Mouse (Mus musculus): ENCODE measurements around the gene Crp. TPM values are rescaled to one million over a fixed set of nuclear protein-coding genes. Genes with fewer than 3 reads are reported as not detected.

Crp gene
- polyA plus RNA-seq, 1 experiment from 2014 or later: 0.21 TPM

DNA sequence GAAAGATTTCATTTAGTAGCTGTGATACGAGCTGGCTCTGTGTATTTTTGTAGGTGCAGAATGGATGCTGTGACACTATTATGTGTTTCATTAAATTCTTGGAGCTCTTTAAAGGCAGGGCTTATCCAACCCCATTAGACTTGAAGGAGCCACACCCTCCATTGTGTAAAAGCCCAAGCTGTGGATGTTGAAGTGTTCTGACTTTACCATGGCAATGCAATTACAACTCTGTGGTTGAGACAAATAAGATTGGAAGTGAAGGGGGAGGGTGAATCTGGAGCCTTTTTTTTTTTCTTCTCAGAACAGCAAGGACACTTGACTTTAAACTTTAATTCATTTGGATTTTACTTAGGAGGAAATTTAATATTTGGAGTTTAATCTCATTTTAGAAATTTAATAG, 13.9 kb upstream of the Crp start:
- Histone ChIP-seq H3K9me3 (no peaks in the 10 kb centered on the region), H3K4me1 (replicated peaks) (no peaks in the 10 kb centered on the region), H3K27ac (no peak overlapping the region), H3K36me3 (no peaks in the 10 kb centered on the region), H3K4me3 (no peak overlapping the region), H3K27me3 (ENCODE audit: insufficient read depth, poor library complexity, severe bottlenecking) (no peaks in the 10 kb centered on the region)
- WGBS: 78% methylated on average over 1 of the region's 1 CpGs
- no peak for DNase-seq (ENCODE audit: low spot score)

DNA sequence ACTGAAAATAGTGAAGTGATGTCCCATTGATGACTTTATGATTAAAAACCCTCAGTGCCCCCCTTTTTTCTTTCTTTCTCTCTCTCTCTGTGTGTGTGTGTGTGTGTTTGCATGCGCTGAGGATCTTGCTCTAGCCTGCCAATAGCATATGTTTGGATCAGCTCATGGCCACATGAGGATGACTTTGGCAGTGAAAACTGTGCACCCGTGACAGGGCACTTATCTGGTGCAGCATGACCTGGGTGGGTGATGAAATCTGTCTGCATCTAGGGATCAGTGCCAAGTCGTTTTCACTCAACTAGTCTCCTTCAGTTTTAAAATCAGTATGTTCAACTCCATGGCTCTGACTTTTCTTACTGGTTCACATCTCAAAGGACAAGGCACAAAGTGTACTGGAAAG, 12.7 kb upstream of the Crp start:
- Histone ChIP-seq H3K27me3 (ENCODE audit: insufficient read depth, poor library complexity, severe bottlenecking) (no peaks in the 10 kb centered on the region), H3K9me3 (no peaks in the 10 kb centered on the region), H3K27ac (no peak overlapping the region), H3K4me3 (no peak overlapping the region), H3K36me3 (no peaks in the 10 kb centered on the region), H3K4me1 (replicated peaks) (no peaks in the 10 kb centered on the region)
- WGBS: 80% methylated on average over 3 of the region's 3 CpGs
- DNase-seq (ENCODE audit: low spot score): no peak

- no peaks in the 10 kb centered on the region for H3K27me3 ChIP-seq (ENCODE audit: insufficient read depth, poor library complexity, severe bottlenecking)
- no peaks in the 10 kb centered on the region for H3K9me3 ChIP-seq
Observed at GRCm38 (mm10) chr1:172697422-172697821, 433 bp upstream of the Crp start.

DNA sequence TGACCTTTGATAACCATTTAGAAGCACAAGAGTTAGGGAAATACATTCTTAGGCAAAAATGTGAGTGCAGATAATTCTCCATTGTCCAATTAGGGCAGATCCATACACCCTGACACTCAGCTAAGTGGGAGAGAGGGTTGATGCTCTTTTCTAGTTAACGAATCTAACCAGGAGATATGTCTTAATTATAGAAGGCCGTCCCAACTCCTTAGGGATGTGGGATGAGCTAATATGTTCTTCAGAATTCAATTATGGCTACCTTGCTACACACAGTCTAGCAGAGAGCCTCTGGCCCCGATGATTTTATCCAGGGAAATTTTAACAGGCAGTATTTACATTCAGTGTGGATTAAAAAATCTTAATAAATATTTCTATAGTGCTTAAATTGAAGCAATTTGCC, 3.0 kb downstream of the Crp start:
- 85% methylated on average over 3 of the region's 3 CpGs for WGBS
- Histone ChIP-seq H3K36me3 (no peaks in the 10 kb centered on the region), H3K9me3 (no peaks in the 10 kb centered on the region), H3K27ac (no peak overlapping the region), H3K4me3 (no peak overlapping the region), H3K27me3 (ENCODE audit: insufficient read depth, poor library complexity, severe bottlenecking) (no peaks in the 10 kb centered on the region), H3K4me1 (replicated peaks) (no peaks in the 10 kb centered on the region)
- no peak for DNase-seq (ENCODE audit: low spot score)

More at GRCm38 (mm10) chr1:172697422-172697821, 433 bp upstream of the Crp start:
- Histone ChIP-seq H3K27ac (no peak overlapping the region), H3K4me1 (replicated peaks) (no peaks in the 10 kb centered on the region), H3K36me3 (no peaks in the 10 kb centered on the region), H3K4me3 (no peak overlapping the region)
- DNase-seq (ENCODE audit: low spot score): no peak

DNA sequence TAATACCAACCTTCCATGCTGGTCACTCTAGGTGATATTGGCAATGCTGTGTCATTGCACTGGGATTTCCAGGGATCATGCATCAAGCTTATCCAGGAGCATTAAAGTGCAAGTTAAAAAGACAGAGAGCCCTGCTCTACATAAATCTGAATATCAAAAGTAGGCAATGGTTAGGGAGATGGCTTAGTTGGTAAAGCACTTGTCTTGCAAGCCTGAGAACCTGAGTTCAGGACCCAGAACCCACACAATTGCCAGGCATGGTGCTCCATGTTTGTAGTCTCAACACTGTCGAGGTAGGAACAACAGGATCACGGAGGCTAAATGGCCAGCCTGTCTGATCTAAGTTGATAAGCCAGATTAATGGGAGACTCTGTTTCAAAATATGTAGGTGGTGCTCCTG, 3.5 kb downstream of the Crp start:
- 96% methylated on average over 2 of the region's 2 CpGs for WGBS
- Histone ChIP-seq H3K4me3 (no peak overlapping the region), H3K36me3 (no peaks in the 10 kb centered on the region), H3K27ac (no peak overlapping the region), H3K4me1 (replicated peaks) (no peaks in the 10 kb centered on the region), H3K9me3 (no peaks in the 10 kb centered on the region), H3K27me3 (ENCODE audit: insufficient read depth, poor library complexity, severe bottlenecking) (no peaks in the 10 kb centered on the region)
- no peak for DNase-seq (ENCODE audit: low spot score)

- H3K4me1 ChIP-seq (replicated peaks): no peaks in the 10 kb centered on the region
- H3K27me3 ChIP-seq (ENCODE audit: insufficient read depth, poor library complexity, severe bottlenecking): no peaks in the 10 kb centered on the region
- H3K27ac ChIP-seq: no peak overlapping the region
- no peaks in the 10 kb centered on the region for H3K9me3 ChIP-seq
- no peaks in the 10 kb centered on the region for H3K36me3 ChIP-seq
- 92% methylated on average over 3 of the region's 3 CpGs for WGBS
- no peak overlapping the region for H3K4me3 ChIP-seq
- DNase-seq (ENCODE audit: low spot score): no peak
Observed at GRCm38 (mm10) chr1:172701901-172702300, 4.0 kb downstream of the Crp start.

DNA sequence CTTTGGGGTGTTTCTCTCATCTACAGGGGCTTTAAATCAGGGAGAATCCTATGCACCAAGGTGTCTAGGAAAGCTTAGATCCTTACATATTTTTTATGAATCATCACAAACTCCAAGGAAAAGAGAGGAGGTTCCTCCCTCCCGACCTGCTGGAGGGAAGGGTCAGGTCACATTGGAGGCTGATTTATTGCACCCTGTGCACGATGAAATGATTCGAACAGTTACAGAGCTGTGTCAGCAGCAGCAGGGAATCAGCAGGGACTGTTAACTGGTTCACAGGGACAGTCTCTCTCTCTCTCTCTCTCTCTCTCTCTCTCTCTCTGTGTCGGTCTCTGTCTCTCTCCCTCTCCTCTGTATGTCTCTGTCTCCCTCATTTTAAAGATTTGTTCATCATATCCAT, 6.9 kb downstream of the Crp start:
- Histone ChIP-seq H3K27ac (no peak overlapping the region), H3K4me3 (no peak overlapping the region), H3K9me3 (no peaks in the 10 kb centered on the region), H3K27me3 (ENCODE audit: insufficient read depth, poor library complexity, severe bottlenecking) (no peaks in the 10 kb centered on the region), H3K4me1 (replicated peaks) (no peaks in the 10 kb centered on the region), H3K36me3 (no peaks in the 10 kb centered on the region)
- no peak for DNase-seq (ENCODE audit: low spot score)
- WGBS: 62% methylated on average over 4 of the region's 4 CpGs

DNA sequence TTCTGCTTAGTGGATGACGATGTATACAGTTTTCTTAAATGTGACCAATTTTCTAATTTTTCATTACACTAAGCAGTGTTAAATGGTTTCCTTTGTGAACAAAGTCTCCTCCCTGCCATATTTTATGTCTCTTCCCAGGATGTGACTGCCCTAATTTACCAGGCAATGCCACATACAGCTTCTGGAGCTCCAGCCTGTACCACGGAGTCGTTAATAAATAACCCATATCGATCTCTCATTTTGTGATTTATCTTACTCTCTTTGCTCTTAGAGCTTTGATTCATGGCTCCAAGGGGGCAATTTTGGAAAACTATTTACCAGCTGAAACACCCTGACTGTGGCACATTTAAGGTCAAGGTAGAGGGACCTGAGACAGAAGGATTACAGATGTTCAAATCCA, 8.4 kb downstream of the Crp start:
- WGBS: 96% methylated on average over 4 of the region's 4 CpGs
- no peak for DNase-seq (ENCODE audit: low spot score)
- H3K36me3 ChIP-seq: no peaks in the 10 kb centered on the region
- no peaks in the 10 kb centered on the region for H3K27me3 ChIP-seq (ENCODE audit: insufficient read depth, poor library complexity, severe bottlenecking)
- H3K4me3 ChIP-seq: no peak overlapping the region
- H3K4me1 ChIP-seq (replicated peaks): no peaks in the 10 kb centered on the region
- no peaks in the 10 kb centered on the region for H3K9me3 ChIP-seq
- no peak overlapping the region for H3K27ac ChIP-seq

DNA sequence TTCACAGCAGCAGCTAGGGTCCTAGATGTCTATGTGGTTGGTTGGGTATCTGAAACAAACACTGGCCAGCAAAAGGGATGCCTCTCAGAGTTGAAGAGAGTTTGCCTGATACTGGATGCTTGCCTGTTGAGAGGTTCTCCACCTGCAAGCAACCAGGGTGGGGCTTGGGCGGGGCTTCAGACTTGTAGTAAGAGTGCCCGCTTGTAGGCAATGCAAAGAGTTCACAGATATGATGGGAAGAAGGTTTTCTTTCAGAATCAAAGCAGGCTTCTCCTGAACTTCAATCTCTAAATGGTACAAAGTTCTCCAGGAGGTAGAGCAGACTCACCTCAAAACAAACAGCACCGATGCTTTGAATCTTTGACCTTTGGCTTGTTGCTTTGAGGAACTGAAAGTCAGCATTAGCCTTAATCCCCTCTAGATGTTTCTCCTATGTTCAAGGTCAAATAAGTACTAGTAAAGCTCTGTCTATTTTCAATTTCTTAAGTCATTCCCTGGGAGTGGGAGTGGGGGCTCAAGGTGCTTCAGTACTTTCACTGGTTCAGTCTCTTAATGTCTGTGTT, 12.0 kb downstream of the Crp start:
- 90% methylated on average over 3 of the region's 3 CpGs for WGBS
- no peak overlapping the region for H3K27ac ChIP-seq
- H3K9me3 ChIP-seq: no peaks in the 10 kb centered on the region
- H3K36me3 ChIP-seq: no peaks in the 10 kb centered on the region
- no peaks in the 10 kb centered on the region for H3K4me1 ChIP-seq (replicated peaks)
- H3K27me3 ChIP-seq (ENCODE audit: insufficient read depth, poor library complexity, severe bottlenecking): no peaks in the 10 kb centered on the region
- no peak overlapping the region for H3K4me3 ChIP-seq
- DNase-seq (ENCODE audit: low spot score): no peak

GRCm38 (mm10) chr1:172711396-172711795, 13.5 kb downstream of the Crp start:
- Histone ChIP-seq H3K27ac (no peak overlapping the region), H3K4me3 (no peak overlapping the region), H3K4me1 (replicated peaks) (no peaks in the 10 kb centered on the region), H3K27me3 (ENCODE audit: insufficient read depth, poor library complexity, severe bottlenecking) (no peaks in the 10 kb centered on the region), H3K36me3 (no peaks in the 10 kb centered on the region), H3K9me3 (no peaks in the 10 kb centered on the region)
- no peak for DNase-seq (ENCODE audit: low spot score)
- WGBS: 70% methylated on average over 2 of the region's 2 CpGs

DNA sequence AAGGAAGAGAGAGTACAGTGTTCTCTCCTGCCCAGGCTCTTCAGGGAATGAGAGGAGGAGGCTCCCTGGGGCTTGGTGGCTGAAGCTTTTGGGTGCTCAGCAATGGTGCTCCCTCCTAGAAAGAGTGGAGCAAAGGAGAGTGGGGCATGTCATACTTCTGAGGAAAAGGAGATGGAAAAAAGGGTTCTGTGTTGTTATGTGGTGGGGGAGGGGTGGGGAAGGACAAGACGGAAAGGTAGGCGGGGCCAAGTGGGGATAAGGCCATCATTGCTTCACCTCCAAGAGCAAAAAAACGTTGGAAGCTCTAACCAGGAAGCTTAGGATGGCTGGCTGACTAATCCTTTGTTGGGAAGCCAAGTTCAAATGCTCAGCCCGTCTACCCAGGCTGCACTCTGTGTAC, 14.1 kb downstream of the Crp start:
- WGBS: 73% methylated on average over 4 of the region's 4 CpGs
- no peak overlapping the region for H3K4me3 ChIP-seq
- no peak for DNase-seq (ENCODE audit: low spot score)
- no peaks in the 10 kb centered on the region for H3K27me3 ChIP-seq (ENCODE audit: insufficient read depth, poor library complexity, severe bottlenecking)
- H3K4me1 ChIP-seq (replicated peaks): no peaks in the 10 kb centered on the region
- no peaks in the 10 kb centered on the region for H3K36me3 ChIP-seq
- 0 out of 2 replicates have a peak overlapping the region, but pooled peaks have one; percentile 8 for H3K27ac ChIP-seq
- no peaks in the 10 kb centered on the region for H3K9me3 ChIP-seq

GRCm38 (mm10) chr1:172751241-172751640, 53.4 kb downstream of the Crp start:
- no peak for DNase-seq (ENCODE audit: low spot score)
- Histone ChIP-seq H3K27ac (no peak overlapping the region), H3K4me1 (replicated peaks) (no peaks in the 10 kb centered on the region), H3K4me3 (no peak overlapping the region), H3K36me3 (no peaks in the 10 kb centered on the region), H3K27me3 (ENCODE audit: insufficient read depth, poor library complexity, severe bottlenecking) (no peaks in the 10 kb centered on the region), H3K9me3 (no peaks in the 10 kb centered on the region)
- WGBS: 82% methylated on average over 3 of the region's 3 CpGs

DNA sequence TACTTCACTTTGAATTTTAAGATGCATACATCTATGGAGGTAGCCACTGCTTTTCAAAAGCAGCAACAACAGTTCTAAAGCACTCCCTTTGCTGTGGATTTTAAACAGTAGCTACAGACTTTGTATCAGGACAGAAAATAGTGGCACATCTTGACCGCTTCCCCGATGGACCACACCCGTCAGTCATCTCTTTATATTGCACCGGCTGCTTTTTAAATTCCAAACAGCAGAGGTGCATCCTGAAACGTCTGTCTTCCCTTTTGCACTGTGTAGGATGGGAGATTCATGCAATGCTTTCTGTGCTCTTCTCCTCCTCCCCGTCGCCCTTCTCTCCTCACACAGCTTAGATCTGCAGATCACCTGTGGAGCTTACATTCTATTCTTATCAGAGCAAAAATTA, 57.3 kb downstream of the Crp start:
- Histone ChIP-seq H3K36me3 (no peaks in the 10 kb centered on the region), H3K9me3 (no peaks in the 10 kb centered on the region)

GRCm38 (mm10) chr1:172759525-172759924, 61.7 kb downstream of the Crp start:
- no peak overlapping the region for H3K27ac ChIP-seq
- 68% methylated on average over 1 of the region's 1 CpGs for WGBS

More for the DNA sequence above, 57.3 kb downstream of the Crp start:
- Histone ChIP-seq H3K27me3 (ENCODE audit: insufficient read depth, poor library complexity, severe bottlenecking) (no peaks in the 10 kb centered on the region), H3K4me1 (replicated peaks) (peaks cover 7% of the 10 kb centered on the region), H3K27ac (no peak overlapping the region), H3K4me3 (no peak overlapping the region)
- WGBS: 72% methylated on average over 7 of the region's 7 CpGs
- DNase-seq (ENCODE audit: low spot score): no peak

More at GRCm38 (mm10) chr1:172759525-172759924, 61.7 kb downstream of the Crp start:
- H3K36me3 ChIP-seq: no peaks in the 10 kb centered on the region
- DNase-seq (ENCODE audit: low spot score): no peak
- no peak overlapping the region for H3K4me3 ChIP-seq
- H3K4me1 ChIP-seq (replicated peaks): peaks cover 9% of the 10 kb centered on the region
- no peaks in the 10 kb centered on the region for H3K9me3 ChIP-seq
- no peaks in the 10 kb centered on the region for H3K27me3 ChIP-seq (ENCODE audit: insufficient read depth, poor library complexity, severe bottlenecking)

All from hindbrain, embryonic 10.5 days (tissue).